ENCODE assay signal across 8 mouse cellular contexts in the genomic region with DNA sequence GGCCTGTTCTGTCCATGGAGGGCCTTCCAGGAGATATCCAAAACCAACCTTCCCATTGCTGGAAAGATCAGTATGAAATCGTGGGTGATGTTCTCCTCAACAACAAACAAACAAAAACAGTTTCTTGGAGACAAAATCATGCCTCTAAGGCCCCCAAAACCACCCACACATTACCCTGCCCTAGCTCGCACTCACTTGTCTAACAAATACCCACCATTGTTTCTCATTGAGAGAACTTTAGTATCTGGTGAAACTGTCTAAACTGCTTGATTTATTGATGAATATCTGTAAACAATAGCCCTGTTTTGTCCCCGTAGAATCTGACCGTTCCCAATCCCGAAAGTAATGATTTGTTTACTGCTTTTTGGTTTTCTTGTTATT. TPM values are rescaled to one million over a fixed set of nuclear protein-coding genes. Genes with fewer than 3 reads are reported as not detected.
A peak's percentile ranks its signal among the peaks of the same experiment; 100 is the strongest.
DNase-seq lines count a peak whose midpoint lies in the region; ATAC-seq and TF ChIP-seq lines count a peak whose summit lies in the region.

No protein-coding gene starts in this region.

- peak overlapping the region; percentile 85 for H3K4me2 ChIP-seq in heart, embryonic 14.5 days (ENCODE audit: low read length)
- H3K4me2 ChIP-seq in hindbrain, embryonic 11.5 days (replicated peaks; ENCODE audit: low read depth, low read length), result peak overlapping the region; percentile 58

- TF ChIP-seq CTCF in G1E (IDR thresholded peaks at IDR 0.05; ENCODE audit: low read depth, low read length), result no peak

- peak overlapping the region; percentile 97 for H3K9ac ChIP-seq in heart, embryonic 14.5 days (ENCODE audit: low read length)
- H3K9ac ChIP-seq in hindbrain, embryonic 11.5 days (ENCODE audit: low read depth, low read length), result peak overlapping the region; percentile 70

- intact Hi-C loops in heart, postnatal 25 days (cut with DNase I), result loop anchor here (5.0 kb wide), 1 partner anchor 110 kb away; no protein-coding TSS in a partner anchor

- H3K4me3 ChIP-seq in heart, embryonic 14.5 days (ENCODE audit: control insufficient read depth in 1 of 2, insufficient read depth in 1 of 2, low read depth in 1 of 2, low read length in 2 of 2), result peak overlapping the region; percentile 68 to 96
- H3K4me3 ChIP-seq in G1E (ENCODE audit: low read depth, low read length), result peak overlapping the region; percentile 95
- H3K4me3 ChIP-seq in hindbrain, embryonic 11.5 days (ENCODE audit: low read depth, low read length), result peak overlapping the region; percentile 94

- no peaks in the 10 kb centered on the region for H3K9me3 ChIP-seq in heart, embryonic 14.5 days (ENCODE audit: control insufficient read depth, low read length)
- no peaks in the 10 kb centered on the region for H3K9me3 ChIP-seq in G1E (replicated peaks)
- no peaks in the 10 kb centered on the region for H3K9me3 ChIP-seq in hindbrain, embryonic 11.5 days (ENCODE audit: control insufficient read depth, low read length)

- H3K36me3 ChIP-seq in heart, embryonic 14.5 days (ENCODE audit: control insufficient read depth, insufficient read depth, low read length), result no peaks in the 10 kb centered on the region
- peaks cover 8% of the 10 kb centered on the region for H3K36me3 ChIP-seq in G1E (replicated peaks)
- H3K36me3 ChIP-seq in hindbrain, embryonic 11.5 days (ENCODE audit: control insufficient read depth, insufficient read depth, low read length), result no peaks in the 10 kb centered on the region

- ATAC-seq in heart, embryonic 14.5 days (ENCODE audit: insufficient number of reproducible peaks, insufficient read depth, low FRiP score, low read depth), result no peak
- ATAC-seq in G1E (ENCODE audit: extremely low read depth, insufficient number of reproducible peaks, low FRiP score, poor library complexity, severe bottlenecking), result no peak
- ATAC-seq in hindbrain, embryonic 11.5 days (ENCODE audit: low FRiP score), result peak; percentile 62

- H3K27ac ChIP-seq in heart, embryonic 14.5 days (replicated peaks in 1 of 2; ENCODE audit: control insufficient read depth in 1 of 2, insufficient read depth in 1 of 2, low read depth in 2 of 2, low read length in 2 of 2), result peak overlapping the region; percentile 80 to 95
- H3K27ac ChIP-seq in hindbrain, embryonic 11.5 days (ENCODE audit: low read depth, low read length), result peak overlapping the region; percentile 72

- no peaks in the 10 kb centered on the region for H3K27me3 ChIP-seq in heart, embryonic 14.5 days (ENCODE audit: control insufficient read depth, insufficient read depth, low read length)
- H3K27me3 ChIP-seq in G1E (ENCODE audit: insufficient read depth, low read length), result no peaks in the 10 kb centered on the region
- H3K27me3 ChIP-seq in hindbrain, embryonic 11.5 days (ENCODE audit: control insufficient read depth, insufficient read depth, low read length), result no peaks in the 10 kb centered on the region

- DNase-seq in heart, postnatal 25 days (ENCODE audit: low spot score), result no peak
- DNase-seq in G1E (ENCODE audit: low spot score), result no peak
- DNase-seq in hindbrain, embryonic 11.5 days (ENCODE audit: low spot score), result no peak
- DNase-seq in mesoderm, embryonic 11.5 days (ENCODE audit: low read depth, low spot score), result peak; percentile 4
- DNase-seq in retina, embryonic 14.5 days (ENCODE audit: low spot score), result no peak
- no peak for DNase-seq in adrenal gland, postnatal 25 days
- DNase-seq in Muller cell, postnatal 12 days (ENCODE audit: inconsistent ontology term), result no peak

- 76% methylated on average over 5 of the region's 5 CpGs for WGBS in heart, embryonic 14.5 days
- WGBS in hindbrain, embryonic 11.5 days, result 62% methylated on average over 5 of the region's 5 CpGs

- peaks cover 0 to 14% of the 10 kb centered on the region in 2 experiments; a peak in 3 of 4 replicates for H3K4me1 ChIP-seq in heart, embryonic 14.5 days (ENCODE audit: control insufficient read depth in 2 of 2, insufficient read depth in 2 of 2, low read length in 2 of 2)
- peaks cover 13% of the 10 kb centered on the region for H3K4me1 ChIP-seq in G1E (ENCODE audit: insufficient read depth, low read depth, low read length)
- no peaks in the 10 kb centered on the region for H3K4me1 ChIP-seq in hindbrain, embryonic 11.5 days (replicated peaks; ENCODE audit: control insufficient read depth, insufficient read depth, low read length)

RNA-seq across cellular contexts. Expression of gene Tent2, which starts 0.5 kb away (rescaled TPM):
- polyA plus RNA-seq in heart, embryonic 14.5 days (2014; fragmentation: Nextera tagmentation; extraction: Ambion mirVana), result 45.7 and 48.0 TPM in 2 replicates
- total RNA-seq in heart, postnatal 25 days (2021), result 10 to 100 TPM; 12.0 to 12.3 TPM
- total RNA-seq in G1E (2014; fragmentation: Nextera tagmentation) (192 and 241 TPM in 2 replicates), G1E (2017) (54.6 and 56.9 TPM in 2 replicates)
- 33.5 and 35.8 TPM in 2 replicates for polyA plus RNA-seq in G1E (2012)
- polyA plus RNA-seq in hindbrain, embryonic 11.5 days (2014; fragmentation: Nextera tagmentation; extraction: Ambion mirVana), result 80.3 and 81.0 TPM in 2 replicates
- 36.1 and 37.1 TPM in 2 replicates for total RNA-seq in adrenal gland, postnatal 25 days (2021)

RNA-seq across cellular contexts. Expression of gene Cmya5, which starts 48.1 kb away (rescaled TPM):
- polyA plus RNA-seq in heart, embryonic 14.5 days (2014; fragmentation: Nextera tagmentation; extraction: Ambion mirVana), result 11.1 and 11.3 TPM in 2 replicates
- 100 to 1,000 TPM; 286 to 303 TPM for total RNA-seq in heart, postnatal 25 days (2021)
- total RNA-seq in G1E (2014; fragmentation: Nextera tagmentation) (not detected in 2 replicates), G1E (2017) (under 0.01 and 0.11 TPM in 2 replicates)
- not detected in 2 replicates for polyA plus RNA-seq in G1E (2012)
- polyA plus RNA-seq in hindbrain, embryonic 11.5 days (2014; fragmentation: Nextera tagmentation; extraction: Ambion mirVana), result 0.01 and 0.14 TPM in 2 replicates
- total RNA-seq in adrenal gland, postnatal 25 days (2021), result 0.52 TPM in 2 replicates

Comparison
In these comparisons a context has a peak if more than half of its experiments do, and no peak if none do; other contexts are left out.
1. RNA of gene Cmya5, which starts 48.1 kb away (total RNA-seq): 286 to 303 TPM in heart, postnatal 25 days; 0.52 TPM in adrenal gland, postnatal 25 days and under 0.01 to 0.11 TPM in G1E; every median in the first group is over 100 times any median in the second.
2. Peak in every context shown above with its lines, with median percentiles within 50 percentile points of each other: H3K4me3 ChIP-seq.